Mouse (Mus musculus): ENCODE measurements around the gene Frmd4b. TPM values are rescaled to one million over a fixed set of nuclear protein-coding genes. Genes with fewer than 3 reads are reported as not detected.

Frmd4b gene
- polyA plus RNA-seq, 2 experiments, result 5.7 to 6.4 TPM

DNA sequence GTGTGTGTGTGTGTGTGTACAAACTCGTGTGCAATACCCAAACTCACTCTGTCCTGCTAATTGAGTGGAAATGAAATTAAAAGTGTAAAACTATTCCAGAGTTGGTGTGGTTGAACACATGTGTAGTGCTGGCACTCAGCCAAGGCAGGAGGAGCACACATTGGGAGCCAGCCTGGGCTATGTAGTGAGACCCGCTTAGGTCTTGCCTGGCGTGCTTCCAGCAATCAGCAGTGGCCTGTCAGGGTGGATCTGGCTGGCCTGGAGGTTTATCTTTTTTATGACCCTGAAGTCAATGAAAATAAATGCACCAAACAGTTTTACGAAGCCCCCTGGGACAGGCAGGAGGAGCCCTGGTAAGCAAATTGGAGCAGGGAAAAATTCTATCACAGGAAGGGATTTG lies 173.8 kb downstream of the Frmd4b start:
- Histone ChIP-seq H3K27ac (no peak overlapping the region), H3K36me3 (replicated peaks; ENCODE audit: control insufficient read depth, insufficient read depth, low read depth) (no peaks in the 10 kb centered on the region), H3K27me3 (ENCODE audit: control insufficient read depth, insufficient read depth, low read length) (no peaks in the 10 kb centered on the region), H3K4me2 (ENCODE audit: low read depth) (no peak overlapping the region), H3K4me1 (replicated peaks; ENCODE audit: control insufficient read depth in 2 of 2, insufficient read depth in 2 of 2, low read length in 1 of 2) (peaks cover 0 to 4% of the 10 kb centered on the region in 2 experiments; a peak in 1 of 4 replicates), H3K4me3 (ENCODE audit: insufficient read depth in 1 of 2, low read depth in 2 of 2, low read length in 2 of 2) (no peak overlapping the region), H3K9ac (replicated peaks) (no peak overlapping the region), H3K9me3 (ENCODE audit: control insufficient read depth, low read length) (no peaks in the 10 kb centered on the region)
- no peak for DNase-seq (ENCODE audit: low read depth in 3 of 3, low spot score in 3 of 3)
- no peak for ATAC-seq (ENCODE audit: insufficient read depth)
- WGBS (ENCODE audit: insufficient replicate concordance), result 53% methylated on average over 4 of the region's 4 CpGs
- TF ChIP-seq CTCF (IDR thresholded peaks at IDR 0.05; ENCODE audit: low read depth) (no peak), EP300 (IDR thresholded peaks at IDR 0.05; ENCODE audit: low read depth) (no peak)

- 52% methylated on average over 7 of the region's 7 CpGs for WGBS (ENCODE audit: insufficient replicate concordance)
- Histone ChIP-seq H3K9ac (replicated peaks) (no peak overlapping the region), H3K9me3 (ENCODE audit: control insufficient read depth, low read length) (no peaks in the 10 kb centered on the region), H3K27me3 (ENCODE audit: control insufficient read depth, insufficient read depth, low read length) (no peaks in the 10 kb centered on the region), H3K4me1 (replicated peaks; ENCODE audit: control insufficient read depth in 2 of 2, insufficient read depth in 2 of 2, low read length in 1 of 2) (peaks cover 0 to 4% of the 10 kb centered on the region in 2 experiments; a peak in 2 of 4 replicates), H3K4me3 (ENCODE audit: insufficient read depth in 1 of 2, low read depth in 2 of 2, low read length in 2 of 2) (no peak overlapping the region), H3K36me3 (replicated peaks; ENCODE audit: control insufficient read depth, insufficient read depth, low read depth) (no peaks in the 10 kb centered on the region), H3K4me2 (ENCODE audit: low read depth) (no peak overlapping the region), H3K27ac (no peak overlapping the region)
- no peak for TF ChIP-seq CTCF (IDR thresholded peaks at IDR 0.05; ENCODE audit: low read depth)
- TF ChIP-seq EP300 (IDR thresholded peaks at IDR 0.05; ENCODE audit: low read depth), result no peak
- DNase-seq (ENCODE audit: low read depth in 3 of 3, low spot score in 3 of 3), result no peak
- ATAC-seq (ENCODE audit: insufficient read depth), result no peak
Observed at GRCm38 (mm10) chr6:97441357-97441756, 176.0 kb downstream of the Frmd4b start.

GRCm38 (mm10) chr6:97438918-97439645 lies 178.3 kb downstream of the Frmd4b start:
- WGBS (ENCODE audit: insufficient replicate concordance), result 11% methylated on average over 16 of the region's 16 CpGs
- peaks cover 0 to 4% of the 10 kb centered on the region in 2 experiments; a peak in 2 of 4 replicates for H3K4me1 ChIP-seq (replicated peaks; ENCODE audit: control insufficient read depth in 2 of 2, insufficient read depth in 2 of 2, low read length in 1 of 2)
- H3K4me3 ChIP-seq (ENCODE audit: insufficient read depth in 1 of 2, low read depth in 2 of 2, low read length in 2 of 2), result no peak overlapping the region
- no peaks in the 10 kb centered on the region for H3K9me3 ChIP-seq (ENCODE audit: control insufficient read depth, low read length)
- no peak overlapping the region for H3K27ac ChIP-seq
- no peaks in the 10 kb centered on the region for H3K36me3 ChIP-seq (replicated peaks; ENCODE audit: control insufficient read depth, insufficient read depth, low read depth)
- no peak for DNase-seq (ENCODE audit: low read depth in 3 of 3, low spot score in 3 of 3)
- TF ChIP-seq CTCF (IDR thresholded peaks at IDR 0.05; ENCODE audit: low read depth) (no peak), EP300 (IDR thresholded peaks at IDR 0.05; ENCODE audit: low read depth) (no peak)
- H3K4me2 ChIP-seq (ENCODE audit: low read depth), result no peak overlapping the region
- no peaks in the 10 kb centered on the region for H3K27me3 ChIP-seq (ENCODE audit: control insufficient read depth, insufficient read depth, low read length)
- H3K9ac ChIP-seq (replicated peaks), result no peak overlapping the region
- no peak for ATAC-seq (ENCODE audit: insufficient read depth)

DNA sequence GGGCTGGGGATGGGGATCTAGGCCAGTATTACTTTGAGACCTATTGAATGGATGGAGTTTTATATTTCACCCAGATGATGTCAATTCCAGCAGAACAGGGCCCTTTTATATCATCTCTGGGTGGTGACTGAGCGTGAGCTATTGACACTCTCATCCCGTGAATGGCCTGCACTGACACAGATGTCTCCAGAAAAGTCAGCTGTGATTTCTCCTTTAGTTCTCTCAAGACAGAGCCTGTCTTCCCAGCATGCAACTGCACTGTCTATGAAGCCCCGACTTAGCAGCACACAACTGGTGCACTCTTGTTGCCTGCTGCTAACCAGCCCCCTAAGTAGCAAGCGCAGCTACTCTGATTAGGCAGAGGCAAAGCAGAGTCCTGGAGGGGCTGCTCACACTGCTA lies 182.6 kb downstream of the Frmd4b start:
- TF ChIP-seq EP300 (IDR thresholded peaks at IDR 0.05; ENCODE audit: low read depth) (no peak), CTCF (IDR thresholded peaks at IDR 0.05; ENCODE audit: low read depth) (no peak)
- Histone ChIP-seq H3K4me1 (replicated peaks; ENCODE audit: control insufficient read depth in 2 of 2, insufficient read depth in 2 of 2, low read length in 1 of 2) (peaks cover 0 to 9% of the 10 kb centered on the region in 2 experiments; a peak in 3 of 4 replicates), H3K4me3 (ENCODE audit: insufficient read depth in 1 of 2, low read depth in 2 of 2, low read length in 2 of 2) (no peak overlapping the region), H3K9ac (replicated peaks) (no peak overlapping the region), H3K4me2 (ENCODE audit: low read depth) (no peak overlapping the region), H3K9me3 (ENCODE audit: control insufficient read depth, low read length) (no peaks in the 10 kb centered on the region), H3K36me3 (replicated peaks; ENCODE audit: control insufficient read depth, insufficient read depth, low read depth) (no peaks in the 10 kb centered on the region), H3K27ac (no peak overlapping the region), H3K27me3 (ENCODE audit: control insufficient read depth, insufficient read depth, low read length) (no peaks in the 10 kb centered on the region)
- 59% methylated on average over 4 of the region's 4 CpGs for WGBS (ENCODE audit: insufficient replicate concordance)
- DNase-seq (ENCODE audit: low read depth in 3 of 3, low spot score in 3 of 3), result no peak
- ATAC-seq (ENCODE audit: insufficient read depth), result no peak

DNA sequence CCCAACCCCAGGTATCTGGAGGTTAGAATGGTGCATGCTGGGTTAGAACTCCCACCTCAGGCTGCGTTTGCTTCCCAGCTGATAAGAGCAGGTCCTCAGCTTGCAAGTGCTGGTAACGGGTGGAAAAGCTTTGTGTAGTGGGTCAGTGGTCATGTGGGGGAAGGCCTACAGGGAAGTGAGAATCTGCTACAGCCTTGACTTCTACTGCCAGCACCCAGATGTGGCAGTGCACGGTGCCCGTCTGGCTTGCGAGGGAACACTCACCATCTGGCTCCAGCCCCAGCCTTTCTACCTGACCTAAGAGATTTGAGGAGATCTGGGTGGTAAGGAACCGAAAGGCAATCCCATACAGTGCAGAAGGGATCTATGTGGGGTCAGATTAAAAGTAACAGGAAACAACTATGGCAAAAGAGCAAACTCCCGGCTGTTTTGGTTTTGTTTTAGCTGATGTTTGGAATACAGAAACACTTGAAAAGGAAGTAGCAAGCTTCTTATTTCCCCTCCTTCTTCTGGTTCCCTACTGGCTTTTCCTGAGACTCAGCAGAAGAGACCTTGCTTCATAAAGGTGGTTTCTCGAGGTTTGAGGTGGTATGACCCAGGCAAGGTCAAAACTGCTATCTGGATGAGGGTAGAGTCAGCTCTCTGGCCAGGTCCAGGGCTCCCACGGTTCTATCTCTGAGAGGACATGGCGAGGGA lies 185.9 kb downstream of the Frmd4b start:
- no peaks in the 10 kb centered on the region for H3K36me3 ChIP-seq (replicated peaks; ENCODE audit: control insufficient read depth, insufficient read depth, low read depth)
- H3K4me2 ChIP-seq (ENCODE audit: low read depth), result no peak overlapping the region
- WGBS (ENCODE audit: insufficient replicate concordance), result 38% methylated on average over 10 of the region's 10 CpGs
- no peaks in the 10 kb centered on the region for H3K9me3 ChIP-seq (ENCODE audit: control insufficient read depth, low read length)
- peaks cover 0 to 14% of the 10 kb centered on the region in 2 experiments; a peak in 3 of 4 replicates for H3K4me1 ChIP-seq (replicated peaks; ENCODE audit: control insufficient read depth in 2 of 2, insufficient read depth in 2 of 2, low read length in 1 of 2)
- no peak overlapping the region for H3K9ac ChIP-seq (replicated peaks)
- no peak overlapping the region for H3K27ac ChIP-seq
- no peak for TF ChIP-seq CTCF (IDR thresholded peaks at IDR 0.05; ENCODE audit: low read depth)
- TF ChIP-seq EP300 (IDR thresholded peaks at IDR 0.05; ENCODE audit: low read depth), result no peak
- ATAC-seq (ENCODE audit: insufficient read depth) (no peak), DNase-seq (ENCODE audit: low read depth in 3 of 3, low spot score in 3 of 3) (no peak)
- H3K4me3 ChIP-seq (ENCODE audit: insufficient read depth in 1 of 2, low read depth in 2 of 2, low read length in 2 of 2), result no peak overlapping the region
- no peaks in the 10 kb centered on the region for H3K27me3 ChIP-seq (ENCODE audit: control insufficient read depth, insufficient read depth, low read length)

Measured in liver, embryonic 14.5 days (tissue).